Mouse (Mus musculus) ES-Bruce4 (cell line): ENCODE measurements around the gene Syngr1.

Experiments
- CTCF ChIP-seq: IDR thresholded peaks from one replicate; pipeline ENCODE4 v1.8.1; 2011; ENCODE audit warnings: low read depth, low read length
- POLR2A ChIP-seq: IDR thresholded peaks from one replicate; pipeline ENCODE4 v1.8.1; 2011; ENCODE audit warnings: low read length; ENCODE audit not compliant: insufficient read depth

DNA sequence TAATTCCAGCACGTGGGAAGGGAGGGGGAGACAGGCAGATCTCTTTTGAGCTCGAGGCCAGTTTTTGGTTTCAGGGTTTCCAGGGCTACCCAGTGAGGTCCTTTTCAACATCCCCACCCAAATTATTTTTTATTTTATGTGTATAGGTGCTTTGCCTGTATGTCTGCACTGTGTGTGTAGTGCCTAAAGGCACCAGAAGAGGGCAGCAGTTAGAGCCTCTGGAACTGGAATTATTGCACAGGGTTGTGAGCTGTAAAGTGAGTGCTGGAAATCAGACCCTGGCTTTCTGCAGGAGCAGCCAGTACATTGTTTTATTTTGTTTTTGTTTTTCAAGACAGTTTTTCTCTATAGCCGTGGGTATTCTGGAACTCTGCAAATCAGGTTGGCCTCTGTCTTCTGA, 51.0 kb downstream of the Syngr1 start:
- no peak for TF ChIP-seq CTCF
- TF ChIP-seq POLR2A, result no peak
